Comparison of ENCODE assay signal across 10 mouse cellular contexts in genomic region chr13:56295586-56295942, GRCm38 (mm10). TPM values are rescaled to one million over a fixed set of nuclear protein-coding genes. Genes with fewer than 3 reads are reported as not detected.
A peak's percentile ranks its signal among the peaks of the same experiment; 100 is the strongest.
DNase-seq lines count a peak whose midpoint lies in the region; ATAC-seq and TF ChIP-seq lines count a peak whose summit lies in the region.
"Had no signal": no experiment of that assay in that cellular context is flagged by ENCODE, and none has a peak within 500 bp of the region (broad histone marks: within the 10 kb centered on the region; RNA-seq: fewer than 3 reads in every experiment).

No protein-coding gene starts in this region.

- peak overlapping the region; percentile 80 for H3K27ac ChIP-seq in left cerebral cortex, adult 2 months
- H3K27ac ChIP-seq in forebrain, embryonic 10.5 days: peak overlapping the region; percentile 66
- peak overlapping the region; percentile 82 for H3K27ac ChIP-seq in limb, embryonic 12.5 days
- peak overlapping the region; percentile 7; the same call in 1 of the 2 replicates for H3K27ac ChIP-seq in small intestine, adult 2 months (ENCODE audit: insufficient read depth, low read depth, low read length)

- H3K4me3 ChIP-seq in left cerebral cortex, adult 2 months: peak overlapping the region; percentile 44
- H3K4me3 ChIP-seq in forebrain, embryonic 10.5 days: peak overlapping the region; percentile 65
- peak overlapping the region; percentile 73 for H3K4me3 ChIP-seq in limb, embryonic 12.5 days (replicated peaks)
- H3K4me3 ChIP-seq in small intestine, adult 2 months (ENCODE audit: low read depth, low read length): peak overlapping the region; percentile 53

- peak overlapping the region; percentile 93 for H3K9ac ChIP-seq in limb, embryonic 12.5 days (replicated peaks)

- 3% methylated on average over 13 of the region's 13 CpGs for WGBS in forebrain, embryonic 10.5 days
- 2% methylated on average over 13 of the region's 13 CpGs for whole genome bisulfite sequencing in limb, embryonic 12.5 days
- WGBS in small intestine, adult 2 months: 11% methylated on average over 13 of the region's 13 CpGs

- H3K27me3 ChIP-seq in forebrain, embryonic 10.5 days (ENCODE audit: poor library complexity, severe bottlenecking): peaks cover 95% of the 10 kb centered on the region
- H3K27me3 ChIP-seq in limb, embryonic 12.5 days: peaks cover 51% of the 10 kb centered on the region
- H3K27me3 ChIP-seq in small intestine, adult 2 months (ENCODE audit: control insufficient read depth, insufficient read depth, low read length): peaks cover 16% of the 10 kb centered on the region

- peak overlapping the region; percentile 94 for H3K4me2 ChIP-seq in limb, embryonic 12.5 days

- no peak for ATAC-seq in limb, embryonic 12.5 days (ENCODE audit: insufficient number of reproducible peaks, insufficient read depth, low FRiP score, low TSS enrichment, low read depth)

- intact Hi-C loops in left cerebral cortex, adult 2 months (cut with DNase I): no loop called here

- H3K36me3 ChIP-seq in forebrain, embryonic 10.5 days (replicated peaks): no peaks in the 10 kb centered on the region
- peaks cover 33% of the 10 kb centered on the region for H3K36me3 ChIP-seq in limb, embryonic 12.5 days
- H3K36me3 ChIP-seq in small intestine, adult 2 months (ENCODE audit: control insufficient read depth, insufficient read depth, low read length): no peaks in the 10 kb centered on the region

- no peaks in the 10 kb centered on the region for H3K9me3 ChIP-seq in forebrain, embryonic 10.5 days
- H3K9me3 ChIP-seq in limb, embryonic 12.5 days: no peaks in the 10 kb centered on the region

- no peak for TF ChIP-seq CTCF in left cerebral cortex, adult 2 months (IDR thresholded peaks at IDR 0.05)
- no peak for TF ChIP-seq CTCF in small intestine, adult 2 months (IDR thresholded peaks at IDR 0.05; ENCODE audit: extremely low read depth, insufficient read length, insufficient replicate concordance, low read depth, low read length)

- no peak for DNase-seq in left cerebral cortex, adult 2 months (ENCODE audit: extremely low spot score in 1 of 2, low spot score in 2 of 2)
- DNase-seq in left cerebral cortex, adult 8-10 months (ENCODE audit: low spot score in 2 of 2): no peak
- peak; percentile 45 for DNase-seq in forebrain, embryonic 10.5 days (ENCODE audit: extremely low spot score, low spot score)
- no peak for DNase-seq in cerebellum, adult 18-20 months
- DNase-seq in adrenal gland, adult 18-20 months (ENCODE audit: low spot score in 2 of 2): no peak
- no peak for DNase-seq in right cerebral cortex, adult 2 months (ENCODE audit: low spot score in 2 of 2)

- peaks cover 29% of the 10 kb centered on the region for H3K4me1 ChIP-seq in forebrain, embryonic 10.5 days
- H3K4me1 ChIP-seq in limb, embryonic 12.5 days (replicated peaks): peaks cover 57% of the 10 kb centered on the region
- H3K4me1 ChIP-seq in small intestine, adult 2 months (ENCODE audit: control insufficient read depth, insufficient read depth, insufficient read length, low read length): no peaks in the 10 kb centered on the region

- TF ChIP-seq POLR2A in small intestine, adult 2 months (IDR thresholded peaks at IDR 0.05; ENCODE audit: low read depth, low read length): no peak

RNA-seq across cellular contexts. Expression of gene Cxcl14, which starts 0.8 kb away (rescaled TPM):
- total RNA-seq in left cerebral cortex, adult 2 months (2021): 100 to 1,000 TPM; 135 to 143 TPM
- 100 to 1,000 TPM; 124 to 142 (median 136) TPM for total RNA-seq in left cerebral cortex, adult 8-10 months (2022)
- polyA plus RNA-seq in forebrain, embryonic 10.5 days (2016; fragmentation: Nextera tagmentation; extraction: Ambion mirVana): 2.3 and 2.7 TPM in 2 replicates
- polyA plus RNA-seq in limb, embryonic 12.5 days (2016; fragmentation: Nextera tagmentation; extraction: Ambion mirVana): 342 and 397 TPM in 2 replicates
- polyA plus RNA-seq in small intestine, adult 2 months (2012; rRNA removed): 35.7 and 68.8 TPM in 2 replicates
- 10 to 100 TPM; 60.1 to 60.7 TPM for total RNA-seq in adrenal gland, adult 18-20 months (2021)

RNA-seq across cellular contexts. Expression of gene Neurog1, which starts 43.6 kb away (rescaled TPM):
- total RNA-seq in left cerebral cortex, adult 2 months (2021): not detected
- not detected for total RNA-seq in left cerebral cortex, adult 8-10 months (2022)
- 13.5 and 18.5 TPM in 2 replicates for polyA plus RNA-seq in forebrain, embryonic 10.5 days (2016; fragmentation: Nextera tagmentation; extraction: Ambion mirVana)
- polyA plus RNA-seq in limb, embryonic 12.5 days (2016; fragmentation: Nextera tagmentation; extraction: Ambion mirVana): not detected in 2 replicates
- not detected in 2 replicates for polyA plus RNA-seq in small intestine, adult 2 months (2012; rRNA removed)
- total RNA-seq in adrenal gland, adult 18-20 months (2021): not detected
- total RNA-seq: gastrocnemius, postnatal 4 days had no signal
- polyA plus RNA-seq: thymus, postnatal 0 days had no signal

Comparison
In these comparisons a context has a peak if more than half of its experiments do, and no peak if none do; other contexts are left out.
1. H3K27ac ChIP-seq: peak in every context shown above with its lines; median percentile 82 in limb, embryonic 12.5 days; 80 in left cerebral cortex, adult 2 months; 66 in forebrain, embryonic 10.5 days; 7 in small intestine, adult 2 months.